Mouse (Mus musculus) lung, adult 2 months (tissue): ENCODE data around the gene S100a2. TPM values are rescaled to one million over a fixed set of nuclear protein-coding genes. Genes with fewer than 3 reads are reported as not detected.

ENCODE experiments used
- DNase-seq: peaks from one replicate; pipeline ENCODE4 v3.0.0; 2022
- H3K4me1 ChIP-seq: fragments of 200-500 bp; 2 replicates; pipeline ENCODE4 v1.6.1; 2011; ENCODE audit warnings: low read length; ENCODE audit not compliant: control insufficient read depth, insufficient read depth
- H3K4me3 ChIP-seq: fragments of 200-500 bp; replicated peaks from 2 replicates; pipeline ENCODE3; 2011; ENCODE audit warnings: low read depth, mild to moderate bottlenecking, control low read depth, low read length; ENCODE audit errors: extremely low read depth
- CTCF ChIP-seq: fragments of 200-500 bp; IDR thresholded peaks from 2 replicates; pipeline ENCODE4 v1.5.1; 2011; ENCODE audit warnings: mild to moderate bottlenecking, low read length, control low read depth; ENCODE audit not compliant: insufficient read depth
- POLR2A ChIP-seq: fragments of 200-500 bp; IDR thresholded peaks from 2 replicates; pipeline ENCODE4 v1.6.1; 2011; ENCODE audit warnings: low read depth, mild to moderate bottlenecking, control low read depth, low read length, borderline replicate concordance; ENCODE audit errors: extremely low read depth
- WGBS: fragments of 180-500 bp; shearing (Covaris S2); methylation state at CpG from one replicate; pipeline ENCODE4 v1.1.7; 2018; 5-methylcytosine and 5-hydroxymethylcytosine counted together
- polyA plus RNA-seq: library from polyadenylated mRNA; depleted of rRNA; stranded (reverse); fragments of >200 nt; gene quantifications from 2 replicates; pipeline ENCODE4 v1.2.3, GENCODE M21; 2012

Gene S100a2
- polyA plus RNA-seq, 1 experiment, result not detected

DNA sequence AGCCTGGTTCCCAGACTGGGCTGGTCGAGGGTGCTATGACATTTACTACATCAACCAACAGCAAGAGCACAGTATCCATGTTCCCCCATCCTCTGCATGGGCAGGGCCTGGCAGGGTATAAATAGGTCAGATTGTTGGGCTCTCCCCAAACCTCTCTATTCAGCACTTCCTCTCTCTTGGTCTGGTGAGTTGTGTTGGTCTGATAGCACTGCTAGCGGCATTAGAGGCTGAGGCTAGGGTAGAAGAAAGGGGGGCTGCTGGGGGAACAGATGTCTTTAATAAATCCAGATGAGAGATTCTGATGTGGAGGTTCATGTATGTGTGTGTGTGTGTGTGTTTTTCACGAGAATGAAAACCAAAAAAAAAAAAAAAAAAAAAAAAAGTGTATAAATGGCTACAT lies 13.6 kb downstream of the S100a2 start, which contains the start of gene S100a4:
Gene S100a4 (plus strand): TSS at position 149 of the 400 bp plus-strand sequence.
- DNase-seq, result no peak
- H3K4me3 ChIP-seq, result no peak within 1 kb of the TSS
- WGBS, result 35% methylated on average over 3 of the region's 3 CpGs

DNA sequence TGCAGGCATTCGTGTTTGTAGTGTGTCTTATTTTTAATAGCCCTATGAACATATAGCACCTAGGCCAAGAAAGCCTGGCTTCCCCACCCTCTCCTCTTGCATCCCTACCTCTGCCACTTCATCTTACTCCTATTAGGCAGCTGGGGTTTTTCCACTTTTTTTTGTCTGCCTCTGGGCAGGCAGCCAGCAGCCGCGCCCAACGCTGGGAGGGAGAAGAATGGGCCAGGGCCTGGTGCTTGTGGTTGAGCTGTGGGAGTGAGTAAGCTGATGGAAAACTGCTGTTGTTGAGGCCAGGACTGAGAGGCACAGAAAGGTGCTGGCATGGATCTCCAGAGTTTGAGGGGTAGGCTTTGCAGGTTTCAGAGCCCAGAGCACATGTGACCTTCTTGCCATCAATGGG lies 14.4 kb downstream of the S100a2 start:
- peak; percentile 79 for DNase-seq
- WGBS, result 30% methylated on average over 4 of the region's 4 CpGs
- peaks cover 2% of the 10 kb centered on the region; the same call in 1 of the 2 replicates for H3K4me1 ChIP-seq
- TF ChIP-seq CTCF (no peak), POLR2A (no peak)
- no peak overlapping the region for H3K4me3 ChIP-seq

More for the DNA sequence above, 13.6 kb downstream of the S100a2 start, which contains the start of gene S100a4:
- peaks cover 2% of the 10 kb centered on the region; the same call in 1 of the 2 replicates for H3K4me1 ChIP-seq
- TF ChIP-seq POLR2A (no peak), CTCF (no peak)

- 78% methylated on average over 3 of the region's 3 CpGs for WGBS
- no peak for TF ChIP-seq CTCF
- TF ChIP-seq POLR2A, result no peak
- DNase-seq, result no peak
- H3K4me1 ChIP-seq, result peaks cover 2% of the 10 kb centered on the region; the same call in 1 of the 2 replicates
- H3K4me3 ChIP-seq, result no peak overlapping the region
Measured at GRCm38 (mm10) chr3:90605049-90605448, 15.0 kb downstream of the S100a2 start.

- H3K4me3 ChIP-seq, result no peak overlapping the region
- DNase-seq, result no peak
- WGBS, result 74% methylated on average over 2 of the region's 2 CpGs
- peaks cover 2% of the 10 kb centered on the region; the same call in 1 of the 2 replicates for H3K4me1 ChIP-seq
- TF ChIP-seq CTCF (no peak), POLR2A (no peak)
Measured at GRCm38 (mm10) chr3:90605736-90606135, 15.7 kb downstream of the S100a2 start.

DNA sequence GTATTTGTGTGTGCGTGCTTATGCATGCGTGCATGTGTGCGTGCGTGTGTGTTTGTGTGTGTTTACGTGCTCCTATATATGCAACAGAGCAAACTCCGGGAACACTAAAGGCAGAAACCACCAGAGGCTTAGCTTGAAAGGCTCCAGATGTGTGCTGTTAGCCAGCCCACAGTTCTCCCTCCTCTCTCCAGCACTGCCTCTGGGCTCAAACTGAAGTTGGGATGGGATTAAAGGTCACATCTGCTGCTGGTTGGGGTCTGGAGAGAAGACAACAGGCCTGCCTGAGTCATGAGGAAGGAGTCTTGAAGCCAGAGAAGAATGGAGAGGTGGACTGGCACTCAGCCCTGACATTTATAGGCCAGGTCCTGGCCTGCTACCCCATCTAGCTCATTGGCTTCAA lies 16.1 kb downstream of the S100a2 start:
- Histone ChIP-seq H3K4me1 (peaks cover 2% of the 10 kb centered on the region; the same call in 1 of the 2 replicates), H3K4me3 (no peak overlapping the region)
- DNase-seq, result no peak
- 88% methylated on average over 6 of the region's 6 CpGs for WGBS
- TF ChIP-seq CTCF, result no peak
- TF ChIP-seq POLR2A, result no peak

GRCm38 (mm10) chr3:90607361-90607760 lies 17.3 kb downstream of the S100a2 start:
- Histone ChIP-seq H3K4me3 (no peak overlapping the region), H3K4me1 (peaks cover 2% of the 10 kb centered on the region; the same call in 1 of the 2 replicates)
- no peak for DNase-seq
- 75% methylated on average over 3 of the region's 3 CpGs for WGBS
- TF ChIP-seq POLR2A (no peak), CTCF (no peak)

GRCm38 (mm10) chr3:90608223-90608622 lies 18.2 kb downstream of the S100a2 start, which contains the start of gene S100a5:
S100a5 (plus strand) TSS chr3:90608523.
- WGBS, result 71% methylated on average over 3 of the region's 3 CpGs
- Histone ChIP-seq H3K4me3 (no peak within 1 kb of the TSS), H3K4me1 (peaks cover 2% of the 10 kb centered on the region; the same call in 1 of the 2 replicates)
- DNase-seq, result no peak
- TF ChIP-seq POLR2A (no peak), CTCF (no peak)

DNA sequence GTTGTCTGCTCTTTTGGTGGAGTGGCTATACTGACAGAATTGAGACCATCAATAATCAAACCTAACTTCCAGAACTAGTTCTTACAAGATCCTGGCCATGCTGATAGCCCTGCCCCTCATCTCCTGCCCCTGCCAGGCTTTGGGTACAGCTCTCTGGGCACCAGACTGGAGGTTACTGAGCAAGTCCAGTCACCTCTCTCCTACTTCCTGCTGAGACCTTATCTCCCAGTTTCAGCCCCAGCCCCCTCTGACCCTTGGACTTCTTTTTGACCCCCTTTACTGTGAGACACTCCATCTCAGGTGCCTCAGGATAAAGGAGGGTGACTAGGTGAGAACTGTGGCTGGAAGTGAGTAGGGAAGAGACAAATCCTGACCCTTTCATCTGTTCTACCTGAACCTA lies 19.1 kb downstream of the S100a2 start:
- TF ChIP-seq CTCF (no peak), POLR2A (no peak)

DNA sequence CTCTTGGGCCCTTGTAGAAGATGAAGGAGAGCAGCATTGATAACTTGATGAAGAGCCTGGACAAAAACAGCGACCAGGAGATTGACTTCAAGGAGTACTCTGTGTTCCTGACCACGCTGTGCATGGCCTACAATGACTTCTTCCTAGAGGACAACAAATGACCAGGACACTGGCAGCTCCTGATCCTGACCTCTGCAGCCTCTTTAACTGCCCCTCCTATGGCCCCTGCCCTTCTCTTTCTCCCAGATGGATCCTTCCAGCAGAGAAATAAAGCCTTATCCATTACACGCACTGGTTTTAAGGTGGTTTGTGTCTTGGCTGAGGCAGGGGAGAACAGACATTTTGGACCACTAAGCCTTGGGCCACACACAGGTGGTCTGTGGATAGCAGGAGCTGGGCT lies 21.4 kb downstream of the S100a2 start:
- TF ChIP-seq POLR2A, result no peak
- no peak for TF ChIP-seq CTCF
- no peak for DNase-seq
- WGBS, result 90% methylated on average over 3 of the region's 3 CpGs

More for the DNA sequence above, 19.1 kb downstream of the S100a2 start:
- Histone ChIP-seq H3K4me1 (peaks cover 2% of the 10 kb centered on the region; the same call in 1 of the 2 replicates), H3K4me3 (no peak overlapping the region)
- DNase-seq, result no peak

DNA sequence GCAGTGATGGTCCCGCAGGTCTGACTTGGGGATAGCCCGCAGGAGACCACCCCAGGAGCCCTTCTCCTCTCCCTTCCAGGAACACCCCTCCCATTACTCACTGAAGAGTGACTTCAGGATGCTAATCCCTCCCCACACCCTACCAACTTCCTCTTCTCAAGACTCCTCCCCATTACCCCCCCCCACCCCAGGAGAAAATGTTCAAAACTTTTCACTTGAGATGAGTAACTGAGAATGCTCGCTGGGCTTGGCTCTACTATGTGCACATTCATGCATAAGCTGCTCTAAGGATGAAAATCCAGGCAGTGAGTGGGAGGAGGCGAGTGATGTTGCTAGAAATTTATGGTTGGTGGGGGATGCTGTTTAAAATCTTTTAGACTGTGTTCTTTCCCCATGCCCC lies 22.0 kb downstream of the S100a2 start:
- WGBS, result 55% methylated on average over 4 of the region's 4 CpGs
- DNase-seq, result no peak
- 0 out of 2 replicates have a peak, but pooled peaks cover 2% of the 10 kb centered on the region for H3K4me1 ChIP-seq
- TF ChIP-seq CTCF, result no peak
- TF ChIP-seq POLR2A, result no peak
- H3K4me3 ChIP-seq, result no peak overlapping the region

More for the DNA sequence above, 21.4 kb downstream of the S100a2 start:
- Histone ChIP-seq H3K4me3 (no peak overlapping the region), H3K4me1 (0 out of 2 replicates have a peak, but pooled peaks cover 2% of the 10 kb centered on the region)
